Mouse (Mus musculus): Measurements from ENCODE around the gene Zkscan14. TPM values are rescaled to one million over a fixed set of nuclear protein-coding genes. Genes with fewer than 3 reads are reported as not detected.

Zkscan14 gene
- total RNA-seq, 2 experiments from 2014 or later, result 5.9 to 8.1 TPM

Other genes with a start within 250 kb of the Zkscan14 start
- not detected in 2 replicates for gene Smurf1, start 236.0 kb downstream of the Zkscan14 start, total RNA-seq (2015; ENCODE audit: low replicate concordance)
- gene Smurf1, start 236.0 kb downstream of the Zkscan14 start, total RNA-seq (2017; ENCODE audit: low replicate concordance), result 1.9 and 2.1 TPM in 2 replicates
- gene Gm4871, start 169.1 kb downstream of the Zkscan14 start, total RNA-seq (2015; ENCODE audit: low replicate concordance), result not detected in 2 replicates
- not detected in 2 replicates for gene Gm4871, start 169.1 kb downstream of the Zkscan14 start, total RNA-seq (2017; ENCODE audit: low replicate concordance)
- gene 1700018F24Rik, start 158.9 kb downstream of the Zkscan14 start, total RNA-seq (2015; ENCODE audit: low replicate concordance), result not detected in 2 replicates
- gene 1700018F24Rik, start 158.9 kb downstream of the Zkscan14 start, total RNA-seq (2017; ENCODE audit: low replicate concordance), result not detected in 2 replicates
- 54.9 and 76.0 TPM in 2 replicates for gene Arpc1a, start 118.0 kb downstream of the Zkscan14 start, total RNA-seq (2015; ENCODE audit: low replicate concordance)
- gene Arpc1a, start 118.0 kb downstream of the Zkscan14 start, total RNA-seq (2017; ENCODE audit: low replicate concordance), result 17.3 and 34.7 TPM in 2 replicates
- not detected in 2 replicates for gene Kpna7, start 117.8 kb downstream of the Zkscan14 start, total RNA-seq (2015; ENCODE audit: low replicate concordance)
- not detected in 2 replicates for gene Kpna7, start 117.8 kb downstream of the Zkscan14 start, total RNA-seq (2017; ENCODE audit: low replicate concordance)
- gene Arpc1b, start 87.7 kb downstream of the Zkscan14 start, total RNA-seq (2015; ENCODE audit: low replicate concordance), result 42.8 and 47.6 TPM in 2 replicates
- 29.4 and 33.0 TPM in 2 replicates for gene Arpc1b, start 87.7 kb downstream of the Zkscan14 start, total RNA-seq (2017; ENCODE audit: low replicate concordance)
- gene Pdap1, start 61.6 kb downstream of the Zkscan14 start, total RNA-seq (2015; ENCODE audit: low replicate concordance), result 33.5 and 34.4 TPM in 2 replicates
- 85.3 and 103 TPM in 2 replicates for gene Pdap1, start 61.6 kb downstream of the Zkscan14 start, total RNA-seq (2017; ENCODE audit: low replicate concordance)
- gene Bud31, start 61.5 kb downstream of the Zkscan14 start, total RNA-seq (2015; ENCODE audit: low replicate concordance), result 91.0 and 168 TPM in 2 replicates
- 128 and 139 TPM in 2 replicates for gene Bud31, start 61.5 kb downstream of the Zkscan14 start, total RNA-seq (2017; ENCODE audit: low replicate concordance)
- gene Ptcd1, start 34.8 kb downstream of the Zkscan14 start, total RNA-seq (2015; ENCODE audit: low replicate concordance), result 4.2 and 13.7 TPM in 2 replicates
- gene Ptcd1, start 34.8 kb downstream of the Zkscan14 start, total RNA-seq (2017; ENCODE audit: low replicate concordance), result 8.1 and 8.5 TPM in 2 replicates
- gene Cpsf4, start 34.7 kb downstream of the Zkscan14 start, total RNA-seq (2015; ENCODE audit: low replicate concordance), result 29.8 and 37.8 TPM in 2 replicates
- 33.1 and 36.8 TPM in 2 replicates for gene Cpsf4, start 34.7 kb downstream of the Zkscan14 start, total RNA-seq (2017; ENCODE audit: low replicate concordance)
- 185 and 225 TPM in 2 replicates for gene Atp5j2, start 9.8 kb downstream of the Zkscan14 start, total RNA-seq (2015; ENCODE audit: low replicate concordance)
- gene Atp5j2, start 9.8 kb downstream of the Zkscan14 start, total RNA-seq (2017; ENCODE audit: low replicate concordance), result 43.9 and 68.5 TPM in 2 replicates
- gene Zkscan5, start 2.7 kb upstream of the Zkscan14 start, total RNA-seq (2015; ENCODE audit: low replicate concordance), result 3.2 and 5.0 TPM in 2 replicates
- 4.2 and 8.2 TPM in 2 replicates for gene Zkscan5, start 2.7 kb upstream of the Zkscan14 start, total RNA-seq (2017; ENCODE audit: low replicate concordance)
- 21.4 and 30.6 TPM in 2 replicates for gene Zfp655, start 29.8 kb upstream of the Zkscan14 start, total RNA-seq (2015; ENCODE audit: low replicate concordance)
- gene Zfp655, start 29.8 kb upstream of the Zkscan14 start, total RNA-seq (2017; ENCODE audit: low replicate concordance), result 16.3 and 21.6 TPM in 2 replicates
- 2.9 and 4.2 TPM in 2 replicates for gene Zscan25, start 78.6 kb upstream of the Zkscan14 start, total RNA-seq (2015; ENCODE audit: low replicate concordance)
- gene Zscan25, start 78.6 kb upstream of the Zkscan14 start, total RNA-seq (2017; ENCODE audit: low replicate concordance), result not detected in 2 replicates
- not detected in 2 replicates for gene Cyp3a57, start 143.4 kb upstream of the Zkscan14 start, total RNA-seq (2015; ENCODE audit: low replicate concordance)
- gene Cyp3a57, start 143.4 kb upstream of the Zkscan14 start, total RNA-seq (2017; ENCODE audit: low replicate concordance), result not detected in 2 replicates